Mouse (Mus musculus) embryo, embryonic 11.5 days (tissue): ENCODE results near the gene Mum1.
A peak's percentile ranks its signal among the peaks of the same experiment; 100 is the strongest.

Source experiments
- DNase-seq: peaks from one replicate; pipeline ENCODE4 v3.0.0-alpha.2; 2012; ENCODE audit warnings: low read depth, low spot score

Mum1 gene

GRCm38 (mm10) chr10:80250573-80250972 is 24.3 kb downstream of the Mum1 start:
- no peak for DNase-seq

- no peak for DNase-seq
These were observed 25.8 kb downstream of the Mum1 start for GRCm38 (mm10) chr10:80252011-80252410.

- no peak for DNase-seq
These were observed 26.4 kb downstream of the Mum1 start for GRCm38 (mm10) chr10:80252493-80253274.

GRCm38 (mm10) chr10:80253551-80253950 is 27.3 kb downstream of the Mum1 start:
- DNase-seq: no peak

GRCm38 (mm10) chr10:80254331-80255297 is 28.4 kb downstream of the Mum1 start:
- DNase-seq: no peak

- DNase-seq: no peak
These were observed 29.8 kb downstream of the Mum1 start for GRCm38 (mm10) chr10:80255881-80256535.

- DNase-seq: no peak
These were observed 31.7 kb downstream of the Mum1 start for GRCm38 (mm10) chr10:80257936-80258335.

GRCm38 (mm10) chr10:80258752-80259462 is 32.7 kb downstream of the Mum1 start:
- no peak for DNase-seq

- no peak for DNase-seq
These were observed 33.2 kb downstream of the Mum1 start for GRCm38 (mm10) chr10:80259463-80259805.

GRCm38 (mm10) chr10:80259861-80260641 is 33.8 kb downstream of the Mum1 start:
- DNase-seq: no peak

- peak; percentile 93 for DNase-seq
These were observed 34.7 kb downstream of the Mum1 start, which contains the start of the genes Gamt and Dazap1 for GRCm38 (mm10) chr10:80260642-80261584. Gene Gamt, minus strand, starts transcription at chr10:80261012. Gene Dazap1, plus strand, starts transcription at chr10:80261486.

- DNase-seq: peak; percentile 88
These were observed 35.3 kb downstream of the Mum1 start for GRCm38 (mm10) chr10:80261585-80261968.

GRCm38 (mm10) chr10:80262169-80262568 is 35.9 kb downstream of the Mum1 start:
- DNase-seq: no peak

- no peak for DNase-seq
These were observed 36.6 kb downstream of the Mum1 start for GRCm38 (mm10) chr10:80262776-80263365.

- DNase-seq: peak; percentile 99
These were observed 38.3 kb downstream of the Mum1 start for GRCm38 (mm10) chr10:80264341-80265148.

GRCm38 (mm10) chr10:80265149-80265486 is 38.9 kb downstream of the Mum1 start:
- no peak for DNase-seq

GRCm38 (mm10) chr10:80270099-80270498 is 43.9 kb downstream of the Mum1 start:
- DNase-seq: no peak

- DNase-seq: no peak
These were observed 44.5 kb downstream of the Mum1 start for GRCm38 (mm10) chr10:80270734-80271181.
